Mouse (Mus musculus) lung, adult 18-20 months (tissue): ENCODE measurements around the gene Ceacam1.
"Not testable (repeated sequence)": the region's sequence is repeated elsewhere in the genome, so short reads cannot be mapped to it uniquely, and the experiment has no call there.

Source experiments
- DNase-seq, 2 experiments: peaks; one replicate each; pipeline ENCODE4 v3.0.0; 2022; ENCODE audit warnings: mixed read lengths in 2 of 2

Gene Ceacam1

GRCm38 (mm10) chr7:25477091-25477751 lies at the start of gene Ceacam1:
Gene Ceacam1, minus strand, starts transcription at chr7:25477603.
- DNase-seq: peak; percentile 86 to 89

- not testable (repeated sequence) for DNase-seq
Observed at GRCm38 (mm10) chr7:25516070-25516777, 38.8 kb upstream of the Ceacam1 start.

DNA sequence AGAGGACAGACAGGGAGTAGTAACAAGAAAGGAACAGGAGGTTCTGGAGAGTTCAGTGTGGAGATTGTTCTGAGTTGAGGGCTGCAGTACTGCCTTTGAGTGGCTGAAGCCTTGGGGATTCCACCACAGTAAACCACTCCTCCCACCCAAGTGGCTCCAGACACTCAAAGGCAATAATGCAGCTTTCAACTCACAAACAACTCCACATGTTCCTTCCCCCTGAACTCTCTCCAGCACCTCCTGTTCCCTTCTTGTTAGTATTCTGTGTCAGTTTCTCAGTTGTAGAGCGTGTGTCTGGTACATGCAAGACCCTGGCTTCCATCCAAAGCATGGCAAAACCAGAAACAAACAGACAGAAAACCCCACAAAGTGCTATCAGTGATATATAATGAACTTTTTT lies 38.3 kb upstream of the Ceacam1 start:
- DNase-seq: not testable (repeated sequence)

- DNase-seq: no peak
Observed at GRCm38 (mm10) chr7:25509925-25510324, 32.5 kb upstream of the Ceacam1 start.

- DNase-seq: no peak
Observed at GRCm38 (mm10) chr7:25494649-25495048, 17.2 kb upstream of the Ceacam1 start.

DNA sequence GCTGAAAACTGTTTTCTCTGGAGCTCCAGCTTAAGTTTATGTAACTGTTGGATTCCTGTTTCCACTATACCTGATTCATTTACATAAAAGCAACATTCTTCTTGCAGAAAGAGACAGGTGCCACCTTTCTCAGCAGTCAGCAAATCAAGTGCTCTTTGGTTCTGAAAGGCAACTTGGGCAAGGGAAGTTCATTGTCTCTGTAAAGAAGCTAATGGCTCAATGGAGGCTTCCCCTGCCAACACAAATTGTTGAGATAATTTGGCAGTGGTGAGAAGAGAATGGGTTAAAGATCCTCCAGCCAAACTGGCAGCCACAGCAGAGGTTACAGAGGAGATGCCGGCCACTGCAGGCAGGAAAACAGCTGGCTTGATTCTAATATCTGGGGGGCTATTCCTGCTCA lies 13.3 kb upstream of the Ceacam1 start:
- not testable (repeated sequence) for DNase-seq

DNA sequence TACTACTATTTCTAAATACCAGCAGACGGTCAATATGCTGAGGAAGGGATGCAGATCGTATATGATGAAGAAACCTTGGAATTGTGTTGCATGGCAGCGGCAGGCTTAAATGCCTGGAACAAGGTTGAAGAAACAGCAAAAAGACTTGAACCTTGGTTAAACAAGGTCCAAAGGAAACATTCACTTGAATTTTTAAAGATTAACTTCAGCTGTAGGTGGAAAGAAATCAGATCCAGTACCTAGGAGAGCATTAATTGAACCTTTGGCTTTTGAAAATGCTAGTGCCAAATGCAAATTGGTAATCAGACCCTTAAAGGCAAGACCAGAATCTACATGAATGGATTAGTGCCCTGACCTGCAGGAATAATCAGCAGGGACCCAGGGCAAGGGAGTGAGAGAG lies 12.0 kb upstream of the Ceacam1 start:
- DNase-seq: not testable (repeated sequence)

- DNase-seq: peak; percentile 40 to 54
Observed at GRCm38 (mm10) chr7:25486186-25486585, 8.8 kb upstream of the Ceacam1 start.

DNA sequence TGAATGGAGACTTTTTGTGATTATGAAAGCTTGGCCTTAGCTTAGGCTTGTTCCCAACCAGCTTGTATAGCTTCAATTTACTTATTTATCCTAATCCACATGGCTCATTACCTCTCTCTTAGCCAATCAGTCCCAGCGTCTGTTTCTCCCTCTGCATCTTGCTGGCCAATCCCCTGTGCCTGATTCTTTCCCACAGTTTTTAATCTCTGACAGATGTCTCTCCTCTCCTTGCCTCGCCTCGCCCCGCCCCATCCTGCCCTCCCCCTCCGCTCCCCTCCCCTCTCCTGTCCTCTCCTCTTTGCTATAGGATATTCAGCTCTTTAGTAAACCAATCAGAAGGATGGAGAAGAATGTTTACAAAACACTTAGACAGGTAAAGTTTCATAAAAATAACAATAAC lies 7.7 kb upstream of the Ceacam1 start:
- DNase-seq: no peak

- peak; percentile 26 to 51 for DNase-seq
Observed at GRCm38 (mm10) chr7:25483133-25483735, 5.8 kb upstream of the Ceacam1 start.

- not testable (repeated sequence) for DNase-seq
Observed at GRCm38 (mm10) chr7:25480791-25481190, 3.4 kb upstream of the Ceacam1 start.

DNA sequence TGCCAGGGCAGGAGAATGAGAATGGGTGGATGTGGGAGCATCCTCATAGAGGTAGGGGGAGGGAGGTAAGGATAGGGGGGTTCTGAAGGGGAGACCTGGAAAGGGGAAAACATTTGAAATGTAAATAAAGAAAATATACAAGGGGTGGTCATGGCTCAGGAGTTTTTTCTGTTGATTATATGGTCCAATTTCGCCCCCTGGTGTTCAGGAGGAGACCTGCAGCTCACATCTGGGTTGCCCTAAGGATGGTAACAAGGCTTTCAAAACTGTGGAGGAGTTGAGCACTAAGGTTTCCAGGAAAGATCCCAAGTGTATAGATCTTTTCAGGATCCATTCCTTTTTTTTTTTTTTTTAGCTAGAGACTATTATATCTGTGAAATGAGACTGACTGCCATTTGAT lies 2.0 kb upstream of the Ceacam1 start:
- peak; percentile 53 to 58 for DNase-seq

GRCm38 (mm10) chr7:25477752-25478093 lies 320 bp upstream of the Ceacam1 start:
- DNase-seq: not testable (repeated sequence)

- not testable (repeated sequence) for DNase-seq
Observed at GRCm38 (mm10) chr7:25471821-25472220, 5.6 kb downstream of the Ceacam1 start.

- DNase-seq: not testable (repeated sequence)
Observed at GRCm38 (mm10) chr7:25465586-25465985, 11.8 kb downstream of the Ceacam1 start.

GRCm38 (mm10) chr7:25465010-25465409 lies 12.4 kb downstream of the Ceacam1 start:
- DNase-seq: no peak

DNA sequence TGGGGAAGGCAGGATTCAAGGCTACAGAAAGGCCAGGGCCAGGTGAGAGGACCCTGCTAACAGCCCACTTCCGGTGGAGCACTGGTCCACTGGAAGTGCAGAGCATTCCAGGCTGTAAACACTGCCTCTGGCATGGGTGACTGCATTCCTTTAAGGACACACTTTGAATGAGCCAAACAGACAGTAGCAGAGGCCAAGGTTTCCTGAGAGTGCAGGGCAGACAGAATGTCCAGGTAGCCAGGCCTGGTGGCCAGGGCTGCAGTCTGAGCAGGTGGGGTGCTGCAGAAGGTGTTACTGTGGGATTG lies 15.4 kb downstream of the Ceacam1 start:
- DNase-seq: not testable (repeated sequence)

DNA sequence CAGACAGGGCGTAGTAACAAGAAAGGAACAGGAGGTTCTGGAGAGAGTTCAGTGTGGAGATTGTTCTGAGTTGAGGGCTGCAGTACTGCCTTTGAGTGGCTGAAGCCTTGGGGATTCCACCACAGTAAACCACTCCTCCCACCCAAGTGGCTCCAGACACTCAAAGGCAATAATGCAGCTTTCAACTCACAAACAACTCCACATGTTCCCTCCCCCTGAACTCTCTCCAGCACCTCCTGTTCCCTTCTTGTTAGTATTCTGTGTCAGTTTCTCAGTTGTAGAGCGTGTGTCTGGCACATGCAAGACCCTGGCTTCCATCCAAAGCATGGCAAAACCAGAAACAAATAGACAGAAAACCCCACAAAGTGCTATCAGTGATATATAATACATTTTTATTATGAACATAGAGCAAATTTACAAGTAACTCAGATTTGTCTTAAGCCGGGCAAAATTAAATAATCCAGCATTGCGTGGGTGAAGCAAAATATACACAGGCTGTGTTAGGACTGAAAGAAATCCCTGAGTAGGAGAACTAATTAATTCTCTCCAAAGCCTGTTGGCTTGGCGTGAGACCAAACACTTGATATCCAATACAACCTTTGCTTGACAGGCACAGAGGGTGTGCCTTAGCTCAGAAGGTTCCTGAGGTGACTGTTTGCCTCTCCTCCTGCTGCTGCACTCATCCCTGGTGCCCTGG lies 15.9 kb downstream of the Ceacam1 start:
- DNase-seq: peak in 1 of 2 experiments; percentile 35

- DNase-seq: no peak
Observed at GRCm38 (mm10) chr7:25452103-25452502, 25.3 kb downstream of the Ceacam1 start.

GRCm38 (mm10) chr7:25449913-25450890 lies 27.2 kb downstream of the Ceacam1 start:
- DNase-seq: no peak

DNA sequence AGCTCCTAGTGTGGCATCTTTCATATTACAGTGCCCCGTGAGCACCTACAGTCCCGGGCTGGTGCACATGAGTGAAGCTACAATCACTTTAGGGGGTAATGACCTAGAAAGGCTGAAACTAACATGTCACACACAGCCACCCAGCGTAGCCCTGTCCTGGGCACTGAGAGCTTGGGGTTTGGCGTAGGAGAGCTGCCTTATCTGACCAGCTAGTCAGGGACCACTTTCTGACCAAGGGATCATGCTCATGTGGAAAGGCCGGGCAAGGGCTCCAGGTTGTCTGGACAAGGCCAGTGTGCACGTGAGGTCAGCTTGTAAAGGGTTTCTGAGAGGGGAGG lies 36.6 kb downstream of the Ceacam1 start:
- no peak for DNase-seq
